Mouse (Mus musculus): ENCODE measurements around the gene Nell1. TPM values are rescaled to one million over a fixed set of nuclear protein-coding genes. Genes with fewer than 3 reads are reported as not detected.

Gene Nell1
- polyA plus RNA-seq, 1 experiment from 2014 or later = 0.35 TPM

- no peaks in the 10 kb centered on the region for H3K27me3 ChIP-seq (ENCODE audit: poor library complexity, severe bottlenecking)
- H3K4me3 ChIP-seq = no peak overlapping the region
- no peak for DNase-seq (ENCODE audit: extremely low spot score, low spot score)
- H3K9me3 ChIP-seq = no peaks in the 10 kb centered on the region
- 90% methylated on average over 2 of the region's 2 CpGs for WGBS
- no peaks in the 10 kb centered on the region for H3K4me1 ChIP-seq
- no peaks in the 10 kb centered on the region for H3K36me3 ChIP-seq (replicated peaks)
- H3K27ac ChIP-seq = no peak overlapping the region
Measured at GRCm38 (mm10) chr7:50410421-50410820, 435.8 kb downstream of the Nell1 start.

GRCm38 (mm10) chr7:50419976-50420375 lies 445.3 kb downstream of the Nell1 start:
- DNase-seq (ENCODE audit: extremely low spot score, low spot score) = no peak
- no peak overlapping the region for H3K27ac ChIP-seq
- H3K4me3 ChIP-seq = no peak overlapping the region
- H3K4me1 ChIP-seq = no peaks in the 10 kb centered on the region
- no peaks in the 10 kb centered on the region for H3K36me3 ChIP-seq (replicated peaks)
- no peaks in the 10 kb centered on the region for H3K9me3 ChIP-seq
- no peaks in the 10 kb centered on the region for H3K27me3 ChIP-seq (ENCODE audit: poor library complexity, severe bottlenecking)
- WGBS = 94% methylated on average over 2 of the region's 2 CpGs

- H3K4me3 ChIP-seq = no peak overlapping the region
- WGBS = 98% methylated on average over 1 of the region's 1 CpGs
- H3K4me1 ChIP-seq = no peaks in the 10 kb centered on the region
- no peaks in the 10 kb centered on the region for H3K27me3 ChIP-seq (ENCODE audit: poor library complexity, severe bottlenecking)
- no peaks in the 10 kb centered on the region for H3K36me3 ChIP-seq (replicated peaks)
- H3K27ac ChIP-seq = no peak overlapping the region
- H3K9me3 ChIP-seq = no peaks in the 10 kb centered on the region
- no peak for DNase-seq (ENCODE audit: extremely low spot score, low spot score)
Measured at GRCm38 (mm10) chr7:50422422-50423195, 447.9 kb downstream of the Nell1 start.

- no peak for DNase-seq (ENCODE audit: extremely low spot score, low spot score)
- H3K27me3 ChIP-seq (ENCODE audit: poor library complexity, severe bottlenecking) = no peaks in the 10 kb centered on the region
- H3K9me3 ChIP-seq = no peaks in the 10 kb centered on the region
- no peak overlapping the region for H3K4me3 ChIP-seq
- H3K36me3 ChIP-seq (replicated peaks) = no peaks in the 10 kb centered on the region
- 93% methylated on average over 5 of the region's 5 CpGs for WGBS
- no peaks in the 10 kb centered on the region for H3K4me1 ChIP-seq
- no peak overlapping the region for H3K27ac ChIP-seq
Measured at GRCm38 (mm10) chr7:50429725-50430124, 455.1 kb downstream of the Nell1 start.

- no peaks in the 10 kb centered on the region for H3K9me3 ChIP-seq
- no peaks in the 10 kb centered on the region for H3K4me1 ChIP-seq
- no peak overlapping the region for H3K27ac ChIP-seq
- H3K4me3 ChIP-seq = no peak overlapping the region
- H3K27me3 ChIP-seq (ENCODE audit: poor library complexity, severe bottlenecking) = no peaks in the 10 kb centered on the region
- H3K36me3 ChIP-seq (replicated peaks) = no peaks in the 10 kb centered on the region
- no peak for DNase-seq (ENCODE audit: extremely low spot score, low spot score)
Measured at GRCm38 (mm10) chr7:50441237-50441636, 466.6 kb downstream of the Nell1 start.

GRCm38 (mm10) chr7:50447316-50447715 lies 472.7 kb downstream of the Nell1 start:
- Histone ChIP-seq H3K4me1 (no peaks in the 10 kb centered on the region), H3K27ac (no peak overlapping the region), H3K36me3 (replicated peaks) (no peaks in the 10 kb centered on the region), H3K27me3 (ENCODE audit: poor library complexity, severe bottlenecking) (no peaks in the 10 kb centered on the region), H3K4me3 (no peak overlapping the region), H3K9me3 (no peaks in the 10 kb centered on the region)
- WGBS = 92% methylated on average over 4 of the region's 4 CpGs
- no peak for DNase-seq (ENCODE audit: extremely low spot score, low spot score)

GRCm38 (mm10) chr7:50467742-50468141 lies 493.1 kb downstream of the Nell1 start:
- no peaks in the 10 kb centered on the region for H3K36me3 ChIP-seq (replicated peaks)
- 92% methylated on average over 6 of the region's 6 CpGs for WGBS
- no peak overlapping the region for H3K27ac ChIP-seq
- H3K4me1 ChIP-seq = no peaks in the 10 kb centered on the region
- no peaks in the 10 kb centered on the region for H3K9me3 ChIP-seq
- H3K27me3 ChIP-seq (ENCODE audit: poor library complexity, severe bottlenecking) = no peaks in the 10 kb centered on the region
- no peak overlapping the region for H3K4me3 ChIP-seq
- DNase-seq (ENCODE audit: extremely low spot score, low spot score) = no peak

GRCm38 (mm10) chr7:50470555-50470954 lies 495.9 kb downstream of the Nell1 start:
- no peaks in the 10 kb centered on the region for H3K4me1 ChIP-seq
- WGBS = 88% methylated on average over 3 of the region's 3 CpGs
- H3K27ac ChIP-seq = no peak overlapping the region
- H3K27me3 ChIP-seq (ENCODE audit: poor library complexity, severe bottlenecking) = no peaks in the 10 kb centered on the region
- H3K4me3 ChIP-seq = no peak overlapping the region
- H3K9me3 ChIP-seq = no peaks in the 10 kb centered on the region
- H3K36me3 ChIP-seq (replicated peaks) = no peaks in the 10 kb centered on the region
- no peak for DNase-seq (ENCODE audit: extremely low spot score, low spot score)

- no peaks in the 10 kb centered on the region for H3K4me1 ChIP-seq
- no peak overlapping the region for H3K4me3 ChIP-seq
- H3K9me3 ChIP-seq = no peaks in the 10 kb centered on the region
- no peak overlapping the region for H3K27ac ChIP-seq
- H3K27me3 ChIP-seq (ENCODE audit: poor library complexity, severe bottlenecking) = no peaks in the 10 kb centered on the region
- no peak for DNase-seq (ENCODE audit: extremely low spot score, low spot score)
- no peaks in the 10 kb centered on the region for H3K36me3 ChIP-seq (replicated peaks)
- 56% methylated on average over 4 of the region's 4 CpGs for WGBS
Measured at GRCm38 (mm10) chr7:50482011-50482410, 507.3 kb downstream of the Nell1 start.

- Histone ChIP-seq H3K4me3 (no peak overlapping the region), H3K36me3 (replicated peaks) (no peaks in the 10 kb centered on the region), H3K9me3 (no peaks in the 10 kb centered on the region), H3K4me1 (no peaks in the 10 kb centered on the region), H3K27ac (no peak overlapping the region), H3K27me3 (ENCODE audit: poor library complexity, severe bottlenecking) (no peaks in the 10 kb centered on the region)
- WGBS = 29% methylated on average over 1 of the region's 1 CpGs
- peak; percentile 20 for DNase-seq (ENCODE audit: extremely low spot score, low spot score)
Measured at GRCm38 (mm10) chr7:50485304-50485703, 510.6 kb downstream of the Nell1 start.

GRCm38 (mm10) chr7:50486884-50487420 lies 512.3 kb downstream of the Nell1 start:
- Histone ChIP-seq H3K27ac (no peak overlapping the region), H3K9me3 (no peaks in the 10 kb centered on the region), H3K4me3 (no peak overlapping the region), H3K27me3 (ENCODE audit: poor library complexity, severe bottlenecking) (no peaks in the 10 kb centered on the region), H3K4me1 (no peaks in the 10 kb centered on the region), H3K36me3 (replicated peaks) (no peaks in the 10 kb centered on the region)
- 91% methylated on average over 4 of the region's 4 CpGs for WGBS
- no peak for DNase-seq (ENCODE audit: extremely low spot score, low spot score)

- Histone ChIP-seq H3K27me3 (ENCODE audit: poor library complexity, severe bottlenecking) (no peaks in the 10 kb centered on the region), H3K9me3 (no peaks in the 10 kb centered on the region), H3K27ac (no peak overlapping the region), H3K4me3 (no peak overlapping the region), H3K4me1 (no peaks in the 10 kb centered on the region), H3K36me3 (replicated peaks) (no peaks in the 10 kb centered on the region)
- no peak for DNase-seq (ENCODE audit: extremely low spot score, low spot score)
- 87% methylated on average over 4 of the region's 4 CpGs for WGBS
Measured at GRCm38 (mm10) chr7:50501562-50501961, 526.9 kb downstream of the Nell1 start.

GRCm38 (mm10) chr7:50507047-50507446 lies 532.4 kb downstream of the Nell1 start:
- Histone ChIP-seq H3K36me3 (replicated peaks) (no peaks in the 10 kb centered on the region), H3K27me3 (ENCODE audit: poor library complexity, severe bottlenecking) (no peaks in the 10 kb centered on the region), H3K4me3 (no peak overlapping the region), H3K4me1 (no peaks in the 10 kb centered on the region), H3K9me3 (no peaks in the 10 kb centered on the region), H3K27ac (no peak overlapping the region)
- no peak for DNase-seq (ENCODE audit: extremely low spot score, low spot score)
